9 mouse cellular contexts compared by ENCODE assay signal in genomic region chr7:28901311-28902125, GRCm38 (mm10). TPM values are rescaled to one million over a fixed set of nuclear protein-coding genes. Genes with fewer than 3 reads are reported as not detected.
DNase-seq lines count a peak whose midpoint lies in the region; ATAC-seq lines count a peak whose summit lies in the region.
"Had no signal": no experiment of that assay in that cellular context is flagged by ENCODE, and none has a peak within 500 bp of the region (broad histone marks: within the 10 kb centered on the region; RNA-seq: fewer than 3 reads in every experiment).

No protein-coding gene starts in this region.

- no peak overlapping the region for H3K4me3 ChIP-seq in hindbrain, embryonic 16.5 days (ENCODE audit: low read length)
- no peak overlapping the region for H3K4me3 ChIP-seq in hindbrain, embryonic 11.5 days (ENCODE audit: low read depth, low read length)
- H3K4me3 ChIP-seq in embryonic facial prominence, embryonic 13.5 days: no peak overlapping the region

- ATAC-seq in hindbrain, embryonic 16.5 days: peak; percentile 70; the same call in 1 of the 2 replicates
- ATAC-seq in hindbrain, embryonic 11.5 days (ENCODE audit: low FRiP score): no peak
- ATAC-seq in embryonic facial prominence, embryonic 13.5 days (ENCODE audit: insufficient number of reproducible peaks, insufficient read depth, low FRiP score, low TSS enrichment, low read depth): peak; percentile 60

- no peak overlapping the region for H3K4me2 ChIP-seq in hindbrain, embryonic 16.5 days (ENCODE audit: low read length)
- H3K4me2 ChIP-seq in hindbrain, embryonic 11.5 days (replicated peaks; ENCODE audit: low read depth, low read length): no peak overlapping the region
- H3K4me2 ChIP-seq in embryonic facial prominence, embryonic 13.5 days: no peak overlapping the region

- peak overlapping the region; percentile 35; the same call in 1 of the 2 replicates for H3K27ac ChIP-seq in hindbrain, embryonic 16.5 days (ENCODE audit: low read depth, low read length)
- H3K27ac ChIP-seq in hindbrain, embryonic 11.5 days (ENCODE audit: low read depth, low read length): no peak overlapping the region
- peak overlapping the region; percentile 71 for H3K27ac ChIP-seq in embryonic facial prominence, embryonic 13.5 days

- WGBS in hindbrain, embryonic 16.5 days: 94% methylated on average over 13 of the region's 13 CpGs
- WGBS in hindbrain, embryonic 11.5 days: 90% methylated on average over 13 of the region's 13 CpGs
- WGBS in embryonic facial prominence, embryonic 13.5 days: 92% methylated on average over 13 of the region's 13 CpGs

- no peaks in the 10 kb centered on the region for H3K27me3 ChIP-seq in hindbrain, embryonic 16.5 days (replicated peaks; ENCODE audit: control insufficient read depth, insufficient read depth, low read length)
- no peaks in the 10 kb centered on the region for H3K27me3 ChIP-seq in hindbrain, embryonic 11.5 days (ENCODE audit: control insufficient read depth, insufficient read depth, low read length)
- H3K27me3 ChIP-seq in embryonic facial prominence, embryonic 13.5 days: no peaks in the 10 kb centered on the region

- no peaks in the 10 kb centered on the region for H3K4me1 ChIP-seq in hindbrain, embryonic 16.5 days (ENCODE audit: control insufficient read depth, insufficient read depth, low read depth, low read length)
- H3K4me1 ChIP-seq in hindbrain, embryonic 11.5 days (replicated peaks; ENCODE audit: control insufficient read depth, insufficient read depth, low read length): no peaks in the 10 kb centered on the region
- H3K4me1 ChIP-seq in embryonic facial prominence, embryonic 13.5 days: peaks cover 24% of the 10 kb centered on the region

- H3K36me3 ChIP-seq in hindbrain, embryonic 16.5 days (ENCODE audit: control insufficient read depth, insufficient read depth, low read length): peaks cover 75% of the 10 kb centered on the region
- peaks cover 23% of the 10 kb centered on the region for H3K36me3 ChIP-seq in hindbrain, embryonic 11.5 days (ENCODE audit: control insufficient read depth, insufficient read depth, low read length)
- H3K36me3 ChIP-seq in embryonic facial prominence, embryonic 13.5 days: peaks cover 99% of the 10 kb centered on the region

- H3K9ac ChIP-seq in hindbrain, embryonic 16.5 days (ENCODE audit: low read depth, low read length): no peak overlapping the region
- H3K9ac ChIP-seq in hindbrain, embryonic 11.5 days (ENCODE audit: low read depth, low read length): no peak overlapping the region
- no peak overlapping the region for H3K9ac ChIP-seq in embryonic facial prominence, embryonic 13.5 days

- no peak for DNase-seq in hindbrain, embryonic 11.5 days (ENCODE audit: low spot score)
- peak; percentile 54 for DNase-seq in Muller cell, postnatal 12 days (ENCODE audit: inconsistent ontology term)
- DNase-seq in heart, postnatal 4 days: peak; percentile 69
- DNase-seq in spleen, postnatal 36 days (ENCODE audit: low spot score in 2 of 2): no peak
- no peak for DNase-seq in natural killer cell, adult 2 months (ENCODE audit: low spot score in 2 of 2)
- no peak for DNase-seq in cerebellum, adult 9-11 months

- no peaks in the 10 kb centered on the region for H3K9me3 ChIP-seq in hindbrain, embryonic 16.5 days (ENCODE audit: control insufficient read depth, low read length)
- no peaks in the 10 kb centered on the region for H3K9me3 ChIP-seq in hindbrain, embryonic 11.5 days (ENCODE audit: control insufficient read depth, low read length)
- no peaks in the 10 kb centered on the region for H3K9me3 ChIP-seq in embryonic facial prominence, embryonic 13.5 days

RNA-seq across cellular contexts. Expression of gene Capn12, which starts 20.3 kb away (rescaled TPM):
- polyA plus RNA-seq in hindbrain, embryonic 16.5 days (2015; fragmentation: Nextera tagmentation; extraction: Ambion mirVana): 0.54 and 0.70 TPM in 2 replicates
- 0.21 and 0.29 TPM in 2 replicates for polyA plus RNA-seq in hindbrain, embryonic 11.5 days (2014; fragmentation: Nextera tagmentation; extraction: Ambion mirVana)
- polyA plus RNA-seq in embryonic facial prominence, embryonic 13.5 days (2015; fragmentation: Nextera tagmentation; extraction: Ambion mirVana): 0.69 and 1.2 TPM in 2 replicates
- under 1 TPM; 0.31 to 0.83 TPM for total RNA-seq in heart, postnatal 4 days (2021)

RNA-seq across cellular contexts. Expression of gene Lgals7, which starts 37.9 kb away (rescaled TPM):
- 4.9 and 5.3 TPM in 2 replicates for polyA plus RNA-seq in hindbrain, embryonic 16.5 days (2015; fragmentation: Nextera tagmentation; extraction: Ambion mirVana)
- 1.7 and 2.7 TPM in 2 replicates for polyA plus RNA-seq in hindbrain, embryonic 11.5 days (2014; fragmentation: Nextera tagmentation; extraction: Ambion mirVana)
- 25.5 and 29.4 TPM in 2 replicates for polyA plus RNA-seq in embryonic facial prominence, embryonic 13.5 days (2015; fragmentation: Nextera tagmentation; extraction: Ambion mirVana)
- total RNA-seq in heart, postnatal 4 days (2021): 1 to 10 TPM; 1.4 to 4.4 TPM
- total RNA-seq: layer of hippocampus, adult 18-20 months had no signal

Comparison
In these comparisons a context has a peak if more than half of its experiments do, and no peak if none do; other contexts are left out.
1. DNase-seq: peak in Muller cell, postnatal 12 days (single experiment) and heart, postnatal 4 days (single experiment); none in hindbrain, embryonic 11.5 days (single experiment), spleen, postnatal 36 days (0 of 2), natural killer cell, adult 2 months (0 of 2) and cerebellum, adult 9-11 months (single experiment).